Mouse (Mus musculus) heart, postnatal 0 days (tissue): ENCODE measurements around the gene Gm28374.

Experiments
- CTCF ChIP-seq: IDR thresholded peaks from 2 replicates; pipeline ENCODE4 v1.5.1; 2016; ENCODE audit warnings: antibody characterized with exemption, control low read depth, low read depth
- EP300 ChIP-seq: IDR thresholded peaks from 2 replicates; pipeline ENCODE4 v1.6.1; 2016; ENCODE audit warnings: antibody characterized with exemption, low read depth

- no peak for TF ChIP-seq EP300
- no peak for TF ChIP-seq CTCF
Measured at GRCm38 (mm10) chr19:6056696-6057095, 25.4 kb downstream of the Gm28374 start.
